In the genomic region with DNA sequence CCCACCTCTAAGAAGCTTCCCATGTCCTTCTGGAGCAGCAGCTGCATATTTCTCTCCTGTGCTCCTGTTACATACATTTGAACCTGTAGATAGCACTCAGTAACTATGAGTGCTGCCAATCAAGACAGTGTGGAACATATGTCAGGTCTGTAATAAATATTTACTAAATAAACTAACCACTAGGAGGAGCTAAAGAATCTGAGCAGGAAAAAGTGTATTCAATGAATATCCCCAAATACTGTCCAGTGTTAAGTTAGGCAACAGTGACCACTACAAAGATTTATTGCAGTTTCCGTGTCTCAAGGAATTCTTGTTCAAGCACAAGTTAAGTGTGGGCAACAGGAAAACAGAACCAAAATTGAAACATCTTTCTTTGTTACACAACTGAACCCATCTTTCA, we compare ENCODE assay signal across 13 mouse cellular contexts. TPM values are rescaled to one million over a fixed set of nuclear protein-coding genes. Genes with fewer than 3 reads are reported as not detected.
DNase-seq lines count a peak whose midpoint lies in the region; ATAC-seq and TF ChIP-seq lines count a peak whose summit lies in the region.
"Had no signal": no experiment of that assay in that cellular context is flagged by ENCODE, and none has a peak within 500 bp of the region (broad histone marks: within the 10 kb centered on the region; RNA-seq: fewer than 3 reads in every experiment).

No protein-coding gene starts in this region.

- 46% methylated on average over 1 of the region's 1 CpGs for WGBS in intestine, postnatal 0 days
- WGBS in intestine, embryonic 15.5 days, result 47% methylated on average over 1 of the region's 1 CpGs
- WGBS in heart, embryonic 12.5 days, result 77% methylated on average over 1 of the region's 1 CpGs

- H3K4me2 ChIP-seq in intestine, postnatal 0 days (replicated peaks; ENCODE audit: low read depth), result no peak overlapping the region
- no peak overlapping the region for H3K4me2 ChIP-seq in intestine, embryonic 15.5 days (replicated peaks)
- H3K4me2 ChIP-seq in heart, embryonic 12.5 days, result no peak overlapping the region
- H3K4me2 ChIP-seq: forebrain, embryonic 12.5 days; hindbrain, embryonic 13.5 days; limb, embryonic 13.5 days; midbrain, embryonic 12.5 days had no signal

- H3K36me3 ChIP-seq in intestine, postnatal 0 days (ENCODE audit: control insufficient read depth, insufficient read depth), result peaks cover 4% of the 10 kb centered on the region; the same call in 1 of the 2 replicates
- H3K36me3 ChIP-seq in intestine, embryonic 15.5 days, result 0 out of 2 replicates have a peak, but pooled peaks cover 3% of the 10 kb centered on the region
- peaks cover under 1% of the 10 kb centered on the region; the same call in 1 of the 2 replicates for H3K36me3 ChIP-seq in heart, embryonic 12.5 days

- no peak for ATAC-seq in intestine, postnatal 0 days
- no peak for ATAC-seq in intestine, embryonic 15.5 days
- peak; percentile 91 for ATAC-seq in granulocyte monocyte progenitor cell, adult 5-6 weeks (replicated peaks; ENCODE audit: poor library complexity, severe bottlenecking)
- no peak for ATAC-seq in heart, embryonic 12.5 days (ENCODE audit: insufficient number of reproducible peaks, low FRiP score)

- peak; percentile 66 for TF ChIP-seq CTCF in intestine, postnatal 0 days (IDR thresholded peaks at IDR 0.05; ENCODE audit: low read depth)

- H3K27ac ChIP-seq in intestine, postnatal 0 days (ENCODE audit: low read depth, low read length), result no peak overlapping the region
- H3K27ac ChIP-seq in intestine, embryonic 15.5 days, result no peak overlapping the region
- H3K27ac ChIP-seq in heart, embryonic 12.5 days (ENCODE audit: poor library complexity, severe bottlenecking), result no peak overlapping the region
- H3K27ac ChIP-seq: forebrain, embryonic 12.5 days; hindbrain, embryonic 13.5 days; limb, embryonic 13.5 days; midbrain, embryonic 12.5 days had no signal

- no peaks in the 10 kb centered on the region for H3K27me3 ChIP-seq in intestine, postnatal 0 days (replicated peaks; ENCODE audit: control insufficient read depth, insufficient read depth, low read length)
- no peaks in the 10 kb centered on the region for H3K27me3 ChIP-seq in intestine, embryonic 15.5 days (replicated peaks)
- no peaks in the 10 kb centered on the region for H3K27me3 ChIP-seq in heart, embryonic 12.5 days (replicated peaks)
- H3K27me3 ChIP-seq: forebrain, embryonic 12.5 days; hindbrain, embryonic 13.5 days; limb, embryonic 13.5 days; midbrain, embryonic 12.5 days had no signal

- no peaks in the 10 kb centered on the region for H3K4me1 ChIP-seq in intestine, postnatal 0 days (replicated peaks; ENCODE audit: control insufficient read depth, insufficient read depth, low read length)
- no peaks in the 10 kb centered on the region; the same call in 1 of the 2 replicates for H3K4me1 ChIP-seq in intestine, embryonic 15.5 days (replicated peaks)
- H3K4me1 ChIP-seq in heart, embryonic 12.5 days (replicated peaks), result no peaks in the 10 kb centered on the region
- H3K4me1 ChIP-seq: forebrain, embryonic 12.5 days had no signal

- peak; percentile 61 for DNase-seq in 3T3-L1 (ENCODE audit: low read depth, low spot score)
- peak; percentile 27 for DNase-seq in CD4-positive helper T cell, adult 2 months (ENCODE audit: low read depth, low spot score)
- DNase-seq in spleen, postnatal 4 days (ENCODE audit: low spot score in 2 of 2), result no peak
- DNase-seq in heart, adult 11 months, result no peak
- DNase-seq: cerebellum, postnatal 36 days had no signal

- no peak overlapping the region for H3K4me3 ChIP-seq in intestine, postnatal 0 days (ENCODE audit: low read depth, low read length)
- H3K4me3 ChIP-seq in intestine, embryonic 15.5 days (replicated peaks), result no peak overlapping the region
- H3K4me3 ChIP-seq in heart, embryonic 12.5 days, result no peak overlapping the region
- H3K4me3 ChIP-seq: forebrain, embryonic 12.5 days; hindbrain, embryonic 13.5 days; limb, embryonic 13.5 days; midbrain, embryonic 12.5 days had no signal

- H3K9me3 ChIP-seq in intestine, postnatal 0 days (ENCODE audit: control insufficient read depth), result no peaks in the 10 kb centered on the region
- no peaks in the 10 kb centered on the region for H3K9me3 ChIP-seq in intestine, embryonic 15.5 days
- no peaks in the 10 kb centered on the region for H3K9me3 ChIP-seq in heart, embryonic 12.5 days (replicated peaks)
- H3K9me3 ChIP-seq: forebrain, embryonic 12.5 days; hindbrain, embryonic 13.5 days; limb, embryonic 13.5 days; midbrain, embryonic 12.5 days had no signal

- no peak overlapping the region for H3K9ac ChIP-seq in intestine, postnatal 0 days (ENCODE audit: low read depth, low read length)
- no peak overlapping the region for H3K9ac ChIP-seq in intestine, embryonic 15.5 days
- no peak overlapping the region for H3K9ac ChIP-seq in heart, embryonic 12.5 days
- H3K9ac ChIP-seq: forebrain, embryonic 12.5 days; hindbrain, embryonic 13.5 days; limb, embryonic 13.5 days; midbrain, embryonic 12.5 days had no signal

RNA-seq across cellular contexts. Expression of gene Rspry1, which starts 7.5 kb away (rescaled TPM):
- polyA plus RNA-seq in intestine, postnatal 0 days (2015; fragmentation: Nextera tagmentation; extraction: Ambion mirVana), result 17.5 and 19.1 TPM in 2 replicates
- polyA plus RNA-seq in intestine, embryonic 15.5 days (2015; fragmentation: Nextera tagmentation; extraction: Ambion mirVana), result 28.1 and 28.3 TPM in 2 replicates
- 27.4 and 28.0 TPM in 2 replicates for total RNA-seq in granulocyte monocyte progenitor cell, adult 5-6 weeks (2014; fragmentation: Nextera tagmentation)
- 29.9 and 33.0 TPM in 2 replicates for total RNA-seq in granulocyte monocyte progenitor cell, adult 5-6 weeks (2017)
- 25.4 and 26.0 TPM in 2 replicates for polyA plus RNA-seq in heart, embryonic 12.5 days (2016; fragmentation: Nextera tagmentation; extraction: Ambion mirVana)

RNA-seq across cellular contexts. Expression of gene Fam192a, which starts 7.6 kb away (rescaled TPM):
- polyA plus RNA-seq in intestine, postnatal 0 days (2015; fragmentation: Nextera tagmentation; extraction: Ambion mirVana), result 44.5 and 57.0 TPM in 2 replicates
- 57.9 and 62.2 TPM in 2 replicates for polyA plus RNA-seq in intestine, embryonic 15.5 days (2015; fragmentation: Nextera tagmentation; extraction: Ambion mirVana)
- 30.4 and 64.9 TPM in 2 replicates for total RNA-seq in granulocyte monocyte progenitor cell, adult 5-6 weeks (2014; fragmentation: Nextera tagmentation)
- total RNA-seq in granulocyte monocyte progenitor cell, adult 5-6 weeks (2017), result 84.6 and 99.4 TPM in 2 replicates
- polyA plus RNA-seq in heart, embryonic 12.5 days (2016; fragmentation: Nextera tagmentation; extraction: Ambion mirVana), result 44.9 and 48.1 TPM in 2 replicates

Comparison
In these comparisons a context has a peak if more than half of its experiments do, and no peak if none do; other contexts are left out.
1. DNase-seq: peak in 3T3-L1 (single experiment) and CD4-positive helper T cell, adult 2 months (single experiment); none in spleen, postnatal 4 days (0 of 2) and heart, adult 11 months (single experiment).